Mouse (Mus musculus): ENCODE measurements around the gene Nckap5. TPM values are rescaled to one million over a fixed set of nuclear protein-coding genes. Genes with fewer than 3 reads are reported as not detected.

The Nckap5 gene
- polyA plus RNA-seq, 1 experiment from 2014 or later: 3.2 TPM

DNA sequence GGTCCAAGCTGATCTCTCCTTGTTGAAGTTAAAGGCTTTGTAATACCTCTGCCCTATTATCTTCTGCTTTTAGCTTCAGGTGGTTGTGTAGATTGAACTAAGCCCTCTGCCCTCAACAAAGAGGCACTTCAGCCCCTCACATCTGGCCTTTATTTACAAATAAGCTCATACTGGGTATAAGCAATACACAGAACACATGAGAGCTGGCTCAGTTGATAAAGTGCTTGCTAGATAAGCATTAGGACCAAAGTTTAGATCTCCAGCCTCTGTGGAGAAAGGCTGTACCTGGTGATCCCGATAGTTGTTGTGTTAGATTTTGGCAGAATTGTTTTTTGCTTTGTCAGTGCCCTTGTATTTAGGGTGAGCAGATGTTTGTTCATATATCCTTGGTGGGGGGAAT lies 887.3 kb downstream of the Nckap5 start:
- Histone ChIP-seq H3K4me2 (replicated peaks; ENCODE audit: low read depth, low read length) (no peak overlapping the region), H3K9ac (ENCODE audit: low read depth, low read length) (no peak overlapping the region), H3K4me3 (ENCODE audit: low read length) (no peak overlapping the region), H3K27ac (ENCODE audit: low read depth, low read length) (no peak overlapping the region), H3K27me3 (ENCODE audit: control insufficient read depth, insufficient read depth, low read length) (no peaks in the 10 kb centered on the region), H3K4me1 (ENCODE audit: control insufficient read depth, insufficient read depth, low read length) (no peaks in the 10 kb centered on the region), H3K9me3 (ENCODE audit: control insufficient read depth, low read length) (no peaks in the 10 kb centered on the region), H3K36me3 (ENCODE audit: control insufficient read depth, insufficient read depth, low read length) (no peaks in the 10 kb centered on the region)
- ATAC-seq (ENCODE audit: low FRiP score, low TSS enrichment): no peak
- 95% methylated on average over 1 of the region's 1 CpGs for WGBS

DNA sequence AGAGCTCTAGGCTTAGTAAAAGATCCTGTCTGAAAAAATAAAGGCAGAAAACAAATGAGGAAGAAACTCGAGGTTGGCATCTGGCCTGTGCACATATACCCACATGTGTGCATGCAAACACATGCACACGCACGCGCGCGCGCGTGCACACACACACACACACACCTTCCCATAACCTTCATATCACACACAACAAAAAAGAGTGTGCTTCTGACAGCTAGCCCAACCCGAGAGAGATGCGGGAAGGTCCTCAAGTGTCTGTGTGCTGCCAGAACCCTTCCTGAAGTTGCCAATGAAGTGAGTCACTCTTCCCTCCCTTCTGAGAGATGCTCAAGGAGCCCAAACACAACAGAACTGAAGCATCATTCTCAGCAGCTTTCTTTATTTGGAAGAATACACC lies 905.1 kb downstream of the Nckap5 start:
- ATAC-seq (ENCODE audit: low FRiP score, low TSS enrichment): no peak
- H3K27ac ChIP-seq (ENCODE audit: low read depth, low read length): no peak overlapping the region
- H3K4me1 ChIP-seq (ENCODE audit: control insufficient read depth, insufficient read depth, low read length): no peaks in the 10 kb centered on the region
- H3K4me2 ChIP-seq (replicated peaks; ENCODE audit: low read depth, low read length): no peak overlapping the region
- H3K4me3 ChIP-seq (ENCODE audit: low read length): no peak overlapping the region
- WGBS: 98% methylated on average over 10 of the region's 10 CpGs
- H3K36me3 ChIP-seq (ENCODE audit: control insufficient read depth, insufficient read depth, low read length): no peaks in the 10 kb centered on the region
- H3K9me3 ChIP-seq (ENCODE audit: control insufficient read depth, low read length): no peaks in the 10 kb centered on the region
- H3K9ac ChIP-seq (ENCODE audit: low read depth, low read length): no peak overlapping the region
- H3K27me3 ChIP-seq (ENCODE audit: control insufficient read depth, insufficient read depth, low read length): no peaks in the 10 kb centered on the region

DNA sequence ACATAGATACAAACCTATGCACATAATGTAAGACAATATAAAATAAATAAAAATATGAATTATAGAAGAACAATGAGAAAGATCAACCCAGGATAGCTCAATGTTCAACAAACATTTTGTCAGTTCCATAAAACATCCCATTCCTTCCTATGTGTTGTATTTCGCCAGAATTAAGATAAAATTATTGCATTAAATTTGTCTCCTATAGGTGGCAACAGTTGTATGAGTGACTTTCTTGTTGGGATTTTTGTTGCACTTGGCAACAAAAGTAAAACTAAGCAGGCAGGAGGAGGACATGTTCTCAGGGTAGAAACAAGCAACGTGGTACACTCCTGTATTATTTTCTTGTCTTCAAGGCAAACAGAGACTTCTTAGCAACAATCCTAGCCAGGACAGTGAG lies 907.5 kb downstream of the Nckap5 start:
- Histone ChIP-seq H3K4me1 (ENCODE audit: control insufficient read depth, insufficient read depth, low read length) (no peaks in the 10 kb centered on the region), H3K27me3 (ENCODE audit: control insufficient read depth, insufficient read depth, low read length) (no peaks in the 10 kb centered on the region), H3K9me3 (ENCODE audit: control insufficient read depth, low read length) (no peaks in the 10 kb centered on the region), H3K4me2 (replicated peaks; ENCODE audit: low read depth, low read length) (no peak overlapping the region), H3K4me3 (ENCODE audit: low read length) (no peak overlapping the region), H3K9ac (ENCODE audit: low read depth, low read length) (no peak overlapping the region), H3K36me3 (ENCODE audit: control insufficient read depth, insufficient read depth, low read length) (no peaks in the 10 kb centered on the region), H3K27ac (ENCODE audit: low read depth, low read length) (no peak overlapping the region)
- WGBS: 68% methylated on average over 2 of the region's 2 CpGs
- ATAC-seq (ENCODE audit: low FRiP score, low TSS enrichment): no peak

DNA sequence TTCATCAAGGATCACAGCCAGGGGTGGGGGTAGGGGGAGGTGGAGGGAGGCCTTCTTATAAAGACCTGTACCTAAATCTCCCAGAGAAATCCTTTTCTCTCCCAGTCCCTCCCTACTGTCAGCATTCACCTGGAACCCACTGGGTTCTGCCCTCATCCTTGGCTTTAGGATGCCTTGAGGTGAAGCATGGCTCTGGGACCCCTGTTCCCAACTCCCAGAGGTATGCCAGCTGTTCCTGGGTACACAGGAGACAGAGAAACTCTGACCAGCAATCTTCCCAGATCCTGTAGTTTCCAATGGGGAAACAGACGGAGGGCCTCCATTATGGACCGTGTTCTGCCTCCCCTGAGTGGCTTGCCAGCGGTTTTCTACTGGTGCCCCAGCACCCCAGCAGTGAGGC lies 909.9 kb downstream of the Nckap5 start:
- Histone ChIP-seq H3K36me3 (ENCODE audit: control insufficient read depth, insufficient read depth, low read length) (no peaks in the 10 kb centered on the region), H3K4me3 (ENCODE audit: low read length) (no peak overlapping the region), H3K27me3 (ENCODE audit: control insufficient read depth, insufficient read depth, low read length) (no peaks in the 10 kb centered on the region), H3K9ac (ENCODE audit: low read depth, low read length) (no peak overlapping the region), H3K4me1 (ENCODE audit: control insufficient read depth, insufficient read depth, low read length) (no peaks in the 10 kb centered on the region), H3K4me2 (replicated peaks; ENCODE audit: low read depth, low read length) (no peak overlapping the region), H3K27ac (ENCODE audit: low read depth, low read length) (no peak overlapping the region), H3K9me3 (ENCODE audit: control insufficient read depth, low read length) (no peaks in the 10 kb centered on the region)
- WGBS: 92% methylated on average over 3 of the region's 3 CpGs
- ATAC-seq (ENCODE audit: low FRiP score, low TSS enrichment): no peak

DNA sequence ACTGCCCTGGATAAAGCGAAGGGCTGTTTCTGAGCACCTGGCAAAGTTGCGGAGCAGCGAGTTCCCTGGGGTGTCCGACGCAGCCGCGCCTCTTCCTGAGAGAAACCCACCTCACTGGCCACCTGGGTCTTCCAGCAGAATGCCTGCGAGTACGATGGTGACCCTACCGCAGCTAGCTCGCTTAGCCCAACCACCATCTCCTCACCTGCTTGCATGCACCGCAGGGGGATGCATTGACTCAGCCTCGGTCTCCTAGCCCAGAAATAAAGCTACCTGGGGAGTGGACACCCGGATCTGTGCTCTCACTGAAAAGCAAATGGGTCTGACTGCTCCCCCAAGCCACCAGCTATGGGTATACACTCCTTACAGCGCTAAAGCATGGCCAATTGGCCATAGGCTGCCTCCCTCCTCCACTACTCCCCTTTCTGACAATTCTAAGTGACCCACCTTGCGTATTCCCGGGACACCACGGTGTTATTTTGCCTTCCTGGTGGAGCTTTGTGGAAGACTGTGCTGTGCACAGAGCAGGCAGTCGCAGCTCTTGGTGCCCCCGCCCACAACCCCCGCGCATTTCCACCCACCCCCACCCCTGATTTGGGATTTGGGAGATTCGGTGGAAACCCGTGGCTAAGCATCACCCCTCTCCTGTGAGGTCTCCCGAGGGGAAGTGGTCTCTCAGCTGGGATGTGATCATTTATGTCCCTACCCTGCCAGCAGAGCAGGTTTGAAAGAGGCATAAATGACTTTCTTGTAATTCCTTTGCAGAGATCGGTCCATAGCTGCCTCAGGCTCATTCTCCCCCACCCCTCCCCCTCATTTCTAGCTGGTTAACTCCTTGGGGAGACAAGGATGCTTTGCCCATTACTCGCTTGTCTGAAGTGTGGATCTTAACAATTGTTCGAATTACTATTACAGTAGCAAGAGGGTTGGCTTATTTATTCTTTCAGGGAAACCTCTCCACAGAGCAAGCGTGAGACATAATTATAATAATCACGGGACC lies 917.7 kb downstream of the Nckap5 start, which contains the start of gene Lypd1:
TSS of gene Lypd1 (minus strand) at position 501 of the 1,000 bp plus-strand sequence.
- H3K9ac ChIP-seq (ENCODE audit: low read depth, low read length): peak within 1 kb of the TSS; percentile 42
- H3K4me2 ChIP-seq (replicated peaks; ENCODE audit: low read depth, low read length): peak within 1 kb of the TSS; percentile 95

DNA sequence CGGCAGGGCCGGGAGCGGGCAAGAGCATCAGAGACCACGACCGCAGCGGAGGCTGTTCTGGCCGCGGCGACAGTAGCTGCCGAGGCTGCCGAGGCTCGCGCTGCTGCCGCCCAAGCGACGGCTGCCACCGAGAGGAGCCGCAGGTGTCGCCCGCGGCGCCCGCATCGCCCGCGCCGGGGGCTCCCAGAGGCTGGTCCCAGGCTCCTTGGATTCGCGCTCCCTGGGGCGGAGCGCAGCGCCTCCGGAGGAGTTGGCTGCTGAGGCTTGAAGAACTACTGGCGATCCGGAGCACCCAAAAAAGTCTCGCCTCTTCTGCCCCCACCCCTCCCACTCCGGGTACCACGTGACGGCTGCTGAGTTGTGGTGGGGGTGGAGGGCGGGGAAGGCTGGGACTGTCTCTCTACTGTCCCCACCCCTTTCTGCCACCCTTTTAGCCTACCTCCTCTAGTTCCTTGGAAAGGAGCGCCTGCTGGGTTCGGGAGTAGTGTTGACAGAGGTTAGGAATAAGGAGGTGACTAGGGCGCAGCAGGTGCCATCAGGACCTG lies 918.6 kb downstream of the Nckap5 start:
- Histone ChIP-seq H3K4me2 (replicated peaks; ENCODE audit: low read depth, low read length) (peak overlapping the region; percentile 95), H3K36me3 (ENCODE audit: control insufficient read depth, insufficient read depth, low read length) (no peaks in the 10 kb centered on the region), H3K27me3 (ENCODE audit: control insufficient read depth, insufficient read depth, low read length) (peaks cover 36% of the 10 kb centered on the region), H3K4me3 (ENCODE audit: low read length) (peak overlapping the region; percentile 46), H3K4me1 (ENCODE audit: control insufficient read depth, insufficient read depth, low read length) (peaks cover 17% of the 10 kb centered on the region), H3K27ac (ENCODE audit: low read depth, low read length) (no peak overlapping the region), H3K9ac (ENCODE audit: low read depth, low read length) (peak overlapping the region; percentile 42), H3K9me3 (ENCODE audit: control insufficient read depth, low read length) (no peaks in the 10 kb centered on the region)
- ATAC-seq (ENCODE audit: low FRiP score, low TSS enrichment): peak; percentile 70
- under 1% methylated on average over 42 of the region's 43 CpGs for WGBS

More for the DNA sequence above, 917.7 kb downstream of the Nckap5 start, which contains the start of gene Lypd1:
- Histone ChIP-seq H3K4me3 (ENCODE audit: low read length) (peak within 1 kb of the TSS; percentile 46), H3K9me3 (ENCODE audit: control insufficient read depth, low read length) (no peaks in the 10 kb centered on the region), H3K27me3 (ENCODE audit: control insufficient read depth, insufficient read depth, low read length) (peaks cover 36% of the 10 kb centered on the region), H3K27ac (ENCODE audit: low read depth, low read length) (no peak within 1 kb of the TSS), H3K36me3 (ENCODE audit: control insufficient read depth, insufficient read depth, low read length) (no peaks in the 10 kb centered on the region), H3K4me1 (ENCODE audit: control insufficient read depth, insufficient read depth, low read length) (peaks cover 17% of the 10 kb centered on the region)
- ATAC-seq (ENCODE audit: low FRiP score, low TSS enrichment): no peak
- WGBS: 5% methylated on average over 30 of the region's 30 CpGs

DNA sequence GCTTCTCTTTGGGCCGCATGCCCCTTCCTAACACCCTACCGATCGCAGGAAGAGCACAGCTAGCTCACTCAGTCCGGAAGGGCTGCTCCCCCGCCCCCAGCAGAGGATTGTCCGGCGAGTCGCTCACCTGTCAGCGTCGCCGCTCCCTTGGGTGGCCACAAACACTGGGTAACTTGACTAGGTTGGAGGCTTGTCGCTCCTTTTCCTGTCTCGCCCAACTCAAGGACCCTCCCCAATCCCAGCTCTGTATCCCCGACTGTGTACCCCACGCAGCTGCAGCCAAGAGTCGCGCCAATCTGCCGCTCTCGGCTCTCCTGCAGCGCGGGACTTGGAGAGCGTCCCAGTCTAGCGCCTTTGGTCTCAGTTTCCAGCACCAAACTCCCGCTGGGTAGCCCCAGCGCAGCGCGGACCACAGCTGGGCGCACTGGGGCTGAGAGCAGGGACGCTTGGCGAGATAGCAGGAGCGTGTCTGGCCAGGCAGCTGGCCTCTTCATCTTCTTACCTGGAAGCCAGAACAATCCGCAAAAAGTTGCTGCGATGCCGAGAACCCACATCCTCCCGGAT lies 919.2 kb downstream of the Nckap5 start:
- peaks cover 36% of the 10 kb centered on the region for H3K27me3 ChIP-seq (ENCODE audit: control insufficient read depth, insufficient read depth, low read length)
- H3K9me3 ChIP-seq (ENCODE audit: control insufficient read depth, low read length): no peaks in the 10 kb centered on the region
- H3K27ac ChIP-seq (ENCODE audit: low read depth, low read length): no peak overlapping the region
- H3K36me3 ChIP-seq (ENCODE audit: control insufficient read depth, insufficient read depth, low read length): no peaks in the 10 kb centered on the region
- peak overlapping the region; percentile 95 for H3K4me2 ChIP-seq (replicated peaks; ENCODE audit: low read depth, low read length)
- peak; percentile 77 for ATAC-seq (ENCODE audit: low FRiP score, low TSS enrichment)
- peak overlapping the region; percentile 46 for H3K4me3 ChIP-seq (ENCODE audit: low read length)
- under 1% methylated on average over 34 of the region's 35 CpGs for WGBS
- H3K4me1 ChIP-seq (ENCODE audit: control insufficient read depth, insufficient read depth, low read length): peaks cover 17% of the 10 kb centered on the region
- H3K9ac ChIP-seq (ENCODE audit: low read depth, low read length): peak overlapping the region; percentile 42

DNA sequence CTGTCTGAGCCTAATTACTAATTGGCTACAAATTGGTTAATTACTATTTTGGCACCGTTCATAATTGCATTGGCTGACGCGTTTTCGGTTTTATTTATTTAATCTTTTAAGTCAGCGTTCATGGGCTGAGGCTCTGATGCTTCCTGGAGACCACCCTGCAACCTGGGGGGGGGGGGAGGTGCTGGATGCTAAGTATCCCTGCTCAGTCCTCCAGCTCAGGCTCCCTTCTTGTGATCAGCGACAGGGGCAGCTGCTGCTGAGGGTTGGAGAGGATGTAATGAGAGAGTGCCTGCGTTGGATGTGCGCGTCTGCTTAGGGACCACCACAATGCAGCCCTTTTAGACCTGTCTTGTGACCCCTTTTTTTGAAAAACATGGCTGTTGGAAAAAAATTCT lies 919.7 kb downstream of the Nckap5 start:
- Histone ChIP-seq H3K9me3 (ENCODE audit: control insufficient read depth, low read length) (no peaks in the 10 kb centered on the region), H3K4me1 (ENCODE audit: control insufficient read depth, insufficient read depth, low read length) (peaks cover 17% of the 10 kb centered on the region), H3K4me3 (ENCODE audit: low read length) (peak overlapping the region; percentile 46), H3K36me3 (ENCODE audit: control insufficient read depth, insufficient read depth, low read length) (no peaks in the 10 kb centered on the region), H3K27me3 (ENCODE audit: control insufficient read depth, insufficient read depth, low read length) (peaks cover 36% of the 10 kb centered on the region), H3K4me2 (replicated peaks; ENCODE audit: low read depth, low read length) (peak overlapping the region; percentile 95), H3K27ac (ENCODE audit: low read depth, low read length) (no peak overlapping the region), H3K9ac (ENCODE audit: low read depth, low read length) (no peak overlapping the region; the same call in 1 of the 2 replicates)
- 3% methylated on average over 9 of the region's 9 CpGs for WGBS
- peak; percentile 33; the same call in 1 of the 2 replicates for ATAC-seq (ENCODE audit: low FRiP score, low TSS enrichment)

Data from kidney, embryonic 14.5 days (tissue).